28 mouse cellular contexts compared by ENCODE assay signal in genomic region chr6:127935105-127935504, GRCm38 (mm10). TPM values are rescaled to one million over a fixed set of nuclear protein-coding genes. Genes with fewer than 3 reads are reported as not detected.
"Had no signal": no experiment of that assay in that cellular context is flagged by ENCODE, and none has a peak within 500 bp of the region (broad histone marks: within the 10 kb centered on the region; RNA-seq: fewer than 3 reads in every experiment).

No protein-coding gene starts in this region.

- ATAC-seq: hindbrain, embryonic 16.5 days; inflammation-experienced regulatory T-cells, adult 6 months; liver, embryonic 12.5 days had no signal

- H3K4me3 ChIP-seq: gastrocnemius, adult 2 months; heart, embryonic 10.5 days; heart, embryonic 12.5 days; hindbrain, embryonic 10.5 days; hindbrain, embryonic 12.5 days; kidney, embryonic 15.5 days; limb, embryonic 13.5 days; limb, embryonic 15.5 days; liver, embryonic 12.5 days had no signal

- H3K27ac ChIP-seq: heart, embryonic 10.5 days; hindbrain, embryonic 10.5 days; hindbrain, embryonic 12.5 days; hindbrain, embryonic 14.5 days; kidney, embryonic 15.5 days; kidney, postnatal 0 days; limb, embryonic 13.5 days; limb, embryonic 15.5 days; liver, embryonic 12.5 days had no signal

- H3K36me3 ChIP-seq: heart, embryonic 12.5 days; kidney, embryonic 15.5 days; liver, embryonic 12.5 days had no signal

- H3K27me3 ChIP-seq: hindbrain, embryonic 12.5 days; kidney, embryonic 15.5 days; limb, embryonic 13.5 days; limb, embryonic 15.5 days; liver, embryonic 12.5 days had no signal

- DNase-seq: gastrocnemius, adult 2 months; gastrocnemius, postnatal 10 days; gastrocnemius, postnatal 25 days; heart, adult 18-20 months; heart, postnatal 10 days; heart, postnatal 4 days; kidney, adult 11 months; kidney, adult 2 months; kidney, adult 9 months; kidney, postnatal 14 days; kidney, postnatal 36 days; layer of hippocampus, adult 9-11 months; layer of hippocampus, postnatal 36 days; left cerebral cortex, postnatal 4 days had no signal

- H3K4me2 ChIP-seq: heart, embryonic 12.5 days; hindbrain, embryonic 12.5 days; hindbrain, embryonic 14.5 days; kidney, embryonic 15.5 days; limb, embryonic 13.5 days; limb, embryonic 15.5 days; liver, embryonic 12.5 days had no signal

- H3K9ac ChIP-seq: heart, embryonic 12.5 days; hindbrain, embryonic 12.5 days; hindbrain, embryonic 14.5 days; kidney, embryonic 15.5 days; limb, embryonic 13.5 days; limb, embryonic 15.5 days; liver, embryonic 12.5 days had no signal

- H3K9me3 ChIP-seq: heart, embryonic 10.5 days; hindbrain, embryonic 10.5 days; hindbrain, embryonic 12.5 days; kidney, embryonic 15.5 days; limb, embryonic 13.5 days; limb, embryonic 15.5 days; liver, embryonic 12.5 days had no signal

RNA-seq across cellular contexts. Expression of gene Tspan11, which starts 47.7 kb away (rescaled TPM):
- total RNA-seq: granulocyte monocyte progenitor cell, adult 5-6 weeks had no signal
- polyA plus RNA-seq: inflammation-experienced regulatory T-cells, adult 6 months; liver, adult 2 months had no signal
